Mouse (Mus musculus): ENCODE results near the gene Cnot2.

Gene Cnot2

DNA sequence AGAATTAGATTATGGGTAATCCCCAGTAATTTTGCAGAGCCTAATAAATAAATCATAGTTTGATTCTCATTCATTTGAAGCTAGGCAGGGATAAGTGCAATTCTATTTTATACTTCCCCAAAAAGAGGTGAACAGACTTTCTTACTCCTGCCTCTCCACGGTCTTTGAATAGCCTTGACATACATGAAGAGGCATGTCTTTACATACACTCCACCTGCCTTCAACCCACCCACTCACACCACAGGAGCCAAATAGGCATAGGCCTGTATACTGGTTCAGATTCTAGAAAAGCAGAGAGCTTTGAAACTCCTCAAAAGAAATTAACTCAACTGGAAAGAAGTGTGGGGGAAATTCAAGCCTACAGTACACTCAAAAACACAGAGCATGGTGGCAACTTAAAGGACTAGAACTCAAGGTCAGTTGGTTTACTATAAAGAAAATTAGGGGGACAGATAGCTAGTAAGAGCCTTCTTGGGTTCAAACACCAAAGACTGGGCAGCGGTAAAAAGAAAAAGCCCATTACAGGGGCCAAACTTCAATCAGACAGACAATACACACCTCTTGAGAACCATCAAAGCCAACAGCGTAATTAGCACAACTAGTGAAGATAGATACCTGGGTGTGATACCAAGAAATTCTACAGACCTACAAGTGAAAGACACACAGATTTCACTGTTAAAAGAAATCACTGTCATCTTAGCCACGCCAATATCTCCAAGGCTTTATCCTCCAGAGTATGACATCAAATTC, 18.4 kb downstream of the Cnot2 start:
- no peak for DNase-seq (ENCODE audit: low spot score in 2 of 2)

DNA sequence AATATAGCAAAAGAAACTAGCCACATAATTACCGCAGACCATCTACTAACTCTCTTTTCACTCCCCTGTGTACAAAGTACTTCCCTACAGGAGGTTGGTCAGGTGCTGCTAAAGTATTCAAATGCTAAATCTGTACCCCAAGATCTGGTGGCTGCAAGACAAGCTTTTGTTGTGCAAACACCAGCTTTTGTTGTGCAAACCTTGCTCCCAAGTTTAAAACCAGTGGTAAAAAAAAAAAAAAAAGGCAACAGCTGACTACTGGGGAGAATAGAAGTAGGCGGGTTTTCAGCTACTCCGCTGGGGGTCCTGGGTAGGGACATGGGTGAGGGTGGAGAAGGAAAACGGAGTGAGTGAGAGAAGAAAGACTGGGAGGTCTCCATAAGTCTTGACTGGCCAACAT, 19.1 kb downstream of the Cnot2 start:
- no peak for DNase-seq (ENCODE audit: low spot score in 2 of 2)

DNA sequence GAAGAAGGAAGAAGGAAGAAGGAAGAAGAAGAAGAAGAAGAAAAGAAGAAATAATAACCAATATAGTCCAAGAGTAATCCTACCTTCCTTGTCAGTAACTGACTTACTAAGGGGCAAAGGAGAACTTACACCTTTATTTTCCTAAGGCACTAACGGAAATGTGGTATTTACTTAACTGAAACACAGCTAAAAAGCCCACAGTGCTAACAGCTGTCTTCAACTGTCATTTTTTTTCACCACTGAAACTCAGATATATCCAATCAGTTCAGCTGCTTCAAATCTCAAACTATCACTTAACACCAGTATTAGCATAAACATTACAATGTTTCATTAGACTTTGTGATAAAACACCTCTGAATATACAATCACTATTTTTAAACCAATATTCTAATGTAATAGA, 22.1 kb downstream of the Cnot2 start:
- DNase-seq (ENCODE audit: low spot score in 2 of 2), result no peak

DNA sequence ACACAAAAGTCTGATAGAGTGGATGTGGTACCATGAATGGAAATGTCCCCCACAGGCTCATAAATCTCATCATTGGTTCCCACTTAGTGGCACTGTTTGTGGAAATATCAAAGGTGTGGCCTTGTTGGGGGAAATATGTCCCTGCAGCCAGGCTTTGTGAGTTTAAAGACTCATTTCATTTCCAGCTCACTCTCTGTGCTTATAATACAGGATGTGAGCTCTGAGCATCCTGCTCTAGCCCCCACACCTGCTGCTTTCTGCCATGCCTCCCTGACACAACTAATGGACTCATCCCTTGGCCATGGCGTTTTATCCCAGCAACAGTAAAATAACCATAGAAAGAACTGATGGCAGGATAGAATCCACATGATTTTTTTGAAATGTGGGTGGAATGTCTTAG, 24.1 kb downstream of the Cnot2 start:
- DNase-seq (ENCODE audit: low spot score in 2 of 2), result no peak

DNA sequence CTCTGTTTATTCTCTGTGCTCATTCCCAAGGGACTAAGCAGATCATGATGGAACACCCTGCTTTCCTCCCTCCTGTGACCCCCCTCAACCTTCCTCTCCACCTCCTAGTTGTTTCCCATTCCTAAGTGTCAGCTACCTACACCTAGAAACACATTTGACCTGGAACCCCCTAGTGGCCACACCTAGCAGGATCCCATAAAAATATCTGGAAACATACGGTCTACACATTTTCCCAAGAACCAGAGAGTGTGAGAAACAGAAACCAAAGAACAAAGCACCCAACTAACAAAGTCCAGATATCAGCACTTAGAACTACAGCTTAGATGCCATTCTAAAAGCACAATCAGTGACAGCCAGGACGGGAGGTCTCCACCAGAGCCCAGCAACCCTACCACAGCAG, 26.9 kb downstream of the Cnot2 start:
- no peak for DNase-seq (ENCODE audit: low spot score in 2 of 2)

DNA sequence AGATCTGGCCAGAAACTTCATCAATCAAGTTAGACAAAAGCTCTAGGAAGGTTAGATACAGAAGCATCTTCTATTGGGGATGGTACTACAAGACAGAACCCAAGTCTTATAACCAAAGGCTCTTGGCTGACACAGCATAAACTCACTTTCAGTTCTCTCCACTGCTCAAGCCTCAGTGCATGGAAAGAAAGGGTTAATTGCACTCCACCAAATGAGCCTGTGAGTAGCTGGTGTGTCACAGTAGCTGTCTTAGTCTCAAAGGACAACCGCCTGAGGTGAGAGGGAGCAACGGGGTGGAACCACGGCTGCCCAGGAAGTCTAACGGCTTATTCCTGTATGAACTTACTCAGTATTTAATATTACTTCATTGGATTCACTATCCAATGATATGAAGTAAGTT, 33.4 kb downstream of the Cnot2 start:
- no peak for DNase-seq (ENCODE audit: low spot score in 2 of 2)

DNA sequence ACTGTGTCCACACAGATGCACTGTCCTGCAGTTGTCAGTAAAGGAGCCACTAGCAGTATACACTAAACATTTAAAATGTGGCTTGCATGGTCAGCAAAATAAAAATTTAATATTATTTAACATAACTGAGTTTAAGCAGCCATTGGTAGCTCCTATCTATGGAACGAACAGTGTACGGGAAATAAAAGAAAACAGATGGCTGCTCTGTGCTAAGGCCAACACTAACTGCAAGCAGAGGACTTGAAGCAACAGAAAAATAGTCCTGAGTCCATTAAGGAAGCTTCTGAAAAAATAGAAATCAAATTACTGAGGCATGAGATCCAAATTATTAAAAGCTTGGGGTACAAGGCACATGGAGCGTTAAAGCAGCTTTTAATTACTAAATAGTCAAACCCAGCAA, 35.1 kb downstream of the Cnot2 start:
- no peak for DNase-seq (ENCODE audit: low spot score in 2 of 2)

DNA sequence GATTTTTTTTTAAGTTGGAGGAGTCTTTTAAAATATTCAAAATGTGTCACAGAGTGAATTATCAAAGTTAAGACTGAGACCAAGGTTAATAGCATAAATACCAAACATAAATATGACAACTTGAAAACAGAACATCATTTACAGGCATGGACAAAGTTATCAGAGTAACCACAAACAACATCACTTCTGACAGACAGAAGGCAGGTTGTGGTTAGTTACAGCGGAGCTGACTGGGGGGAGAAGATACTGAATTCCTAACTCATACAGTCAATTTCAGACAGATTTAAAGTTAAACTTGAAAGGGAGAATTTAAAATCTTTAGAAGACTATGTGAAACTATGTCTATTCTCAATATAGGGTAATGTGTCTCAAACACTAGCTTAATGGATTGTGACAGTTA, 38.2 kb downstream of the Cnot2 start:
- no peak for DNase-seq (ENCODE audit: low spot score in 2 of 2)

DNA sequence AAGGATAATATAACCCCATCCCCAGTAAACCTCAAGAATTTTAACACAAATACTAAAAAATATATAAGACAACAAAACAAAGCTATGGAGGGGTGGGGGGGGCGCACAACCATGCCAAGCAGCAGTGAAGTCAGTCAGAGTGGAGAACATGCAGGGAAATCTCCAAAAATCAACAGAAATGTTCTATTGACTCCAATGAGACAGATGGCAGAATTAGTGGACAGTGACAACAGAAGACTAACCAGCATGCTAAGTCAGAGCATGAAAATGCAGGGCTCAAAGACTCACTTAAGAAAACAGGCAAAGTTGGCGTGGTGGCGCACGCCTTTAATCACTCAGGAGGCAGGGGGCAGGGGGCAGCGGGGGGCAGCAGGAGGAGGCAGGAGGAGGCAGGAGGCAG, 40.6 kb downstream of the Cnot2 start:
- DNase-seq (ENCODE audit: low spot score in 2 of 2), result no peak

DNA sequence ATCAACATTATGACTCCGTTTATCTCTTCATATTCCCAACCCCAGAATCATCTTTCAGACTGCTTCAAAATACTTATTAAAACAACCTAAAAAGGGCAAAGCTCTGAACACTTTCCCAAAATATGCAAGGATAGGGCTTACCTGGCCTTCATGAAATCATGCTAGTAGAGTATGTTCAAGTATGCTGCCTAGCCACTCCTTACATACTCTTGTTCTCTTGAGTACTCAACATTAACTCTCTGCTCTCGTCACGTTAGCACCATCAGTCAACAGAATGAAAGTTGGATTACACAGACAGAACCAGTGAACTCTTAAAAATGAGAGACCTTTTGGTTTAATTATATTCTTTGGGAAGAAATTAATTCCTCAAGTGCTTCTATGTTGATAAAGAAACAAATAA, 43.8 kb downstream of the Cnot2 start:
- DNase-seq (ENCODE audit: low spot score in 2 of 2), result no peak

DNA sequence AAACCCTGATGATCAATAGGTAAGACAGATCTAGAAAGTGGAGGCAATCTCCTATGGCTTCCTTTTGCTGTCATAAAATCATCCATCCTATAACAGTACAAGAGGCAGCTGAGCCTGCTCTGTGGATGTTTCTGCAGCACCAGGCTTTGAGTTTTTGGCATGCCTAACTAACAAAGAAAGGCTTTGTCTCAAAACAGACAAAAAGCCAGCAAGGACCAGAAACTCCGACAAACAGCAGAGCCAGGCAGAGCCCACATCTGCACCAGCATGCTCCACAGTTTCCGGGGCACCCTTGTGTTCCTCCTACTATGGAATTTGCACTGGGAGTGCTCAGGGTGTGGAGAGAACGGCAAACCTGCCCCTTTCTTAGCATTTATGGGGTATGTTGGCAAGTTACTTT, 47.0 kb downstream of the Cnot2 start:
- DNase-seq (ENCODE audit: low spot score in 2 of 2), result no peak

DNA sequence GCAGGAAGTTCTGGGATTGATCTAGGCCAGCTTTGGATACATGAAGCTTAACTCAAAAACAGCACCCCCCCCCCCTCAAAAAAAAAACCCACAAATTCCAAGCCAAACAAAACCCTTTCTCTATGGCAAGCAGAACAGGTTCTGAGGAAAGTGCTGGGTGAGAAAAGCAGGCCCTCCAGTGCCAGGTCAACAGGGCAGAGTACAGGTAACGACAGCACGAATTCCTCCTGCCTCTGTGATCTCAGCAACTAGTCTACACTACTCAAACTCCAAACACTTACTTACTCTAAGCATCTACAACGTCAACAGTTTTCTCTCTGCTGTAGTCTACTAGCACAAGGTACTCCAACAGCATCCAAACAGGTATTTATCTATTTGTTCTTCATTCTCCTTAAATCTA, 48.8 kb downstream of the Cnot2 start:
- no peak for DNase-seq (ENCODE audit: low spot score in 2 of 2)

DNA sequence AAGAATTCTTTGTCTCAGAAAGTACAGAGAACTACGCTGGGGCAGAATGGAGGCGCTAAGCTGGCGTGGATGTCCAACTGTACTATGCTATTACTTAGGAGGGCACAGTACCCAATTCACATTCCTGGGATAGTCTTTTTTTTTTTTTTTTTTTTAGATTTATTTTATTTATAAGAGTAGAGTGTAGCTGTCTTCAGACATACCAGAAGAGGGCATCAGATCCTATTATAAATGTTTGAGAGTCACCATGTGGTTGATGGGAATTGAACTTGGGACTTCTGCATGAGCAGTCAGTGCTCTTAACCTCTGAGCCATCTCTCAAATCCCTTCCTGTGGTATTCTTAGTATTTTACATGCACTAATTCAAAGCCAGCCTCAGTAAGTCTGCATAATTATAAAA, 50.2 kb downstream of the Cnot2 start:
- DNase-seq (ENCODE audit: low spot score in 2 of 2), result no peak

DNA sequence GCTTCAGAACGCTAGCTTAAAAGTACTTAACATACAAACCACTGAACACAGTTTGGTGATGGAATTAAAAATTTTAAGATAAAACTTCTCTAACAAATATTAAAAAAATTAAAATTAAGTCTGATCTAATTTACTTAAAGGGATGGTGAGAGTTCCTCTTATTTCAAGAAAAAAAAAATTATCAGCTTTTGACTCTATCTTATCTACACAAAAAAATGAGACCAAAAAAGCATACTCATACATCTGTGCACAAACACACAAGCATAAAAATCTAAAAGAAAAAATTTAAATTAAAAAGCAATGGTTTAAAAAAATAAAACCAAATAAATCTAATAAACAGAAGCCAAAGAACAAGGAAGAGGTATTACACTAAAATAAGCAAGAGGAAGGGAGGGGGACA, 61.7 kb downstream of the Cnot2 start:
- no peak for DNase-seq (ENCODE audit: low spot score in 2 of 2)

DNA sequence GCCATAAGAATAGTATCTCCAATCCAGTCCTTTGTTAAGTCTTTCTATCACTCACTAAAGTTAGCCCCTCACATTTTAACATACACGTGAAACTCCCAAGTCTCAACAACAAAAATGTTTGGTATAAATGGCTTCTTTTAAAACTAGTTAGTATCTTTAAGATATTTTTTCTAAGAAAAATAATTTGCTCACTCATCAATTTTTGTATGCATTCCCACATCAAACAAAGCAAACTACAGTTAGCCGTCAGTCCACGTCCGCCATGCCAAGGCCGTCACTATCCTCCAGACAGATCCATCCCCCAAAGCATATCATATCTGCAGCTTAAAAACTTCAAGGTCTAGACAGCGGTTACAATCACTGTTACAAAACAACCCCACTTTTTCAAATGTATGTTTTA, 65.7 kb downstream of the Cnot2 start:
- DNase-seq (ENCODE audit: low spot score in 2 of 2), result no peak

DNA sequence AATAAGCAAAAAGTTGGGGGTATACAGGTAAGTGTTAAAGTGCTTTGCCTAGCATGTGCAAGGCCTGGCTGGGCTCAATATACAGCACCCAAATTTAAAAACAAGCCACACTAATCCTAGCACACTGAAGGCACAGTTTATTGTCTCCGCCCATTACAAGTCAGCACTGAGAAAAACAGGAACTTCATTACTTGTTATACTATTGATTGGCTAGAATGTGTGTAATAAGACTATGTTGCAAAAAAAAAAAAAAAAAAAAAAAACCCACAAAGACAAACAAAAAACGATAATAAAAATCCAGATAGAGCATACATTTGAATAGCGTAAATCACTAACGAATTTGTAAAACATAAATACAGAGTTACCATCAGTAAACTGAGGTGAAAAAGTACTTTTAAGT, 66.2 kb downstream of the Cnot2 start:
- no peak for DNase-seq (ENCODE audit: low spot score in 2 of 2)

DNA sequence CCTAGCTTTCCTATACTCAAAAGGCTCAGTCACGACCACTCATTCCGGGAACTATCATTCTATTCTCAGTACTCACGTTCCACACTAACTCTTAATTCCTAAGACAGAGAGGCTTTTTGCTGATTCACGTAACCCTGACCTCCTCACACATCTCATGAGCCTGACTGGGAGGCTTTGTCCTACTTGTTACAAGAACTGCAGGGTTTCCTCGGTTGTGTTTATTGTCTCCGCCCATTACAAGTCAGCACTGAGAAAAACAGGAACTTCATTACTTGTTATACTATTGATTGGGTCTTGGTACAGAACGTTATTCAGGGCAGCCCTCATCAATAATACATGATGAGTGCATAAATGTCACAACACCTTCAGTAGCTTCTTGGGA, 68.1 kb downstream of the Cnot2 start:
- DNase-seq (ENCODE audit: low spot score in 2 of 2), result no peak

DNA sequence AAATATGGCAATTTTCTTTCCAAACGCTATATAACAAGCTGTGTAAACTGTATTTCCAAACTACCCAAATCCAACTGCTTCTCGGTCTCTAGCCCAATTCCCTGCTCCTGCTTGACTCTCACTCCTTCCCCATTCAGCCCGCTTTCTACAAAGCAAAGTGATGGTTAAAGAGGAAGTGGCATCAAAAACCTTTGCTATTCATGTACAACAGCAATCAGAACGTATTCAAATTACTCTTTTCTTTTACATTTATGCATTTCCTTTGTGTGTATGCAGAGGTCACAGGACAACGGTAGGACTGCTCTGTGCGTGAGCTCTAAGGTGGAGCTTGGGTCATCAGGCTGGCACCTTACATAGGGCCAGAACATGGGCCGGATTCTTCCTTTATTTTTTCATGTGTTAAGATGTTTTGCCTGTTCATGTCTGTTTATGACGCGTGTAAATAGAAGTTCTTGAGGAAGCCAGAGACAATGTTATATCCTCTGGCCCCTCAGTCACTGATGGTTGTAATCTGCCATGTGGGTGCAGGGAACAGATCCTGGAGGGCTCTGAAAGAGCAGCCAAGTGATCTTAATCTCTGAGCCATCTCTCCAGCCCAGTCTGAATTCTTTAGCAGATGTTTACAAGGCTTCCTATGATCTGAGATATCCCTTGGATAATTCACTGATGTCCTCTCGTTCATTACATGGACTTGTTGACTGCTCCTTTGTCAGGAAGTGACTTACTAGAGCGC, 68.6 kb downstream of the Cnot2 start:
- no peak for DNase-seq (ENCODE audit: low spot score in 2 of 2)

DNA sequence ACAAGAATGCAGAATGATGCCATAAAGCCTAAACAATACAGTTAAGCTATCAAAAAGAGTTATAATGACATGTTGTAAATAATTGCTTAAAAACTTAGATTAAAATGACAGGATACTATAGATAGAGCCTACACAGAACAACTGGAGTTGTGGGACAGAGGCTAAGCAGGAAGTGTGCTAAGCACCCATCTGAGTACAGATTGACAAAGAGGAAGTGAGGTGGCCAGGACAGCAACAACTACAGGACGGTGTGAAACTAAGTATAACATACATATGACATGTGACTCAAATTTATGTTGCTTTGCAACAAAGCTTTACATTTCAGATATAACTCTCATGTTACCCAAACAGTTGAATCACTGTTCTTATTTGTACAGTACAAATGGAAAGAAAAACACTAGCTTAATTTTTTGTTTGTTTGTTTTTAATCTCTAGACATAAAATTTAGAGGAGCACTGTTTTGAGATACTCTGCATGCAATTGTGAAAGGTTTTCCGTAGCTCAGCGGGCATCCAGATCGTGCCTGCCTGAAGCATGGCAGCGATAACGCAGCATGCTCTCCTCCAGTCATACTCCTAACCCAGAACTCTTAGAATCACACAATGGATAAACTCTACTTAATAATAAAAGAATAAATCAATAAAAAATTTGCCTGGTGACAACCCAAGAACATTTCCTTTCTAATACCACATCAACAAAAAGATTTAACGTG, 75.9 kb downstream of the Cnot2 start:
- DNase-seq (ENCODE audit: low spot score in 2 of 2), result no peak

DNA sequence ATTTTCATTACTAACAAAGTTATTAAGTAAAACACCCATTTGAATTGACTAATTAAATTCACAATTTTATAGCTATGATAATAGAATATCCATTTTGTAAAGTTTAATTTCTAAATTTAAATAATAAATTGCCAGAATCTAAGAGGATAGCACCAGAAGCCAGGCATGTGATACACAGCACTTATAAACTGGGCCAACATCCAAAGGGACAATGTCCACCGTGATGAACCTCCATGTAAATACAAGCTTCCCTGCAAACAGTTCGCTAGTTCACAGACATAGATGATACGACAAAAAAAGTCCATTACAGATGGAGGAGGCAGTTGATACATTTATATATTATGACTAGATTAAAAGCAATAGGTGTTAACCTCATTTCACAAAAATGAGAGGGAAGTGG, 88.5 kb downstream of the Cnot2 start:
- no peak for DNase-seq (ENCODE audit: low spot score in 2 of 2)

DNA sequence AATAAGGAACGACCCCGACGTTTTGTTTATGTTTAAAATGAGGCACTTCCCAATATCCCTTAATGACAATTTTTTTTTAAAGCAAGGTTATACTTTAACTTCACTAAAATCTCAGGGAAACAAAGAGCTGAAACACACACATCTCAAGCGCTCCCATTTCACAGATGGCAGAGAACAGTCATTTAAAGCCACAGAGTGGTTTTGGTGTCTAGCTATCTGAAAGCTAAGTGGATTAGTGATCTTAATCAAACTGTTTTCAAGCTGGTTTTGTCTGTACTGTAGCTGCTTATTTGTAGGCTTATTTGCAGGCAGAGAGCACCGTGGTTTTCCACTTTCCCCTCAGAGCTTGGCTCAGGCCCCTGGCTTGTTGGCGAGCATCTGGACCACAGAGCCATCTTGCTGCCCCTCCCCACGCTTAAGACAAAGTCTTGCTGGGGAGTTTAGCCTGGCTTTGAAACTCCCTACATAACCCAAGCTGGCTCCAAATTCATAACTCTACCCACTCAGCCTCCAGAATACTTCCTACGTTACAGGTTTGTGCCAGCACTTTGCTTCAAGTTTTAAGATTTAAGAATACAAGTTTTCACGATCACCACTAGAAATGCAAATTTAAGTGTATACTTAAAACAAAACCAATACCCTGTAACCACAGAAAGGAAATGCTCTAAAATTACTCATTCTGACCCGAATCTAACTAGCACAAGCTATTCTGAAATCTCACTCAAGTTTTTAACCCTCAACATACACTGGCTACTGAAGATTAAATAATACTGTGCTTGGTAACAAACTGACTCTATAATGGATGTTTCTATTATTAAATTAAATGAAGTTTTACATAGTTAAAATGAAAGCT, 94.2 kb downstream of the Cnot2 start:
- DNase-seq (ENCODE audit: low spot score in 2 of 2), result no peak

DNA sequence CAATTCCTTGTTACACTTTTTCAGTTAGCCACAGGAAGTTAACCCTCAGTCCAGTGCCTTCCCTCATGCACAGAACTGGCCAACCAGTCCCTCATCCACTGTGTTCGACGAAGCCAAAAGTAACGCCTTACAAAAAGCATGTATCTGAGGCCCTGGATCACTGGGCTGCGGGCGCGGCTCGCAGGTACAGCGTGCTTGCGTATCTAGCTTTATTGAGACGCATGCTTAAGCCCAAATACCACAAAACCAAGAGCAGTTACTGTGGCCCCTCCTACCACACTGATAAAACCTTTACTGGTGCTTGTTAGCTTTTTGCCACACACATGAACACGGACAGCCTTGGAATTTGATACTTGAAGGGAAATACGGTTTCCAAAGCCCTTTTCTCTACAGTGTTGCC, 99.4 kb downstream of the Cnot2 start:
- no peak for DNase-seq (ENCODE audit: low spot score in 2 of 2)

Measured in urinary bladder, adult 18-20 months (tissue).